8 mouse cellular contexts compared by ENCODE assay signal in genomic region chr17:23790269-23791078, GRCm38 (mm10). TPM values are rescaled to one million over a fixed set of nuclear protein-coding genes. Genes with fewer than 3 reads are reported as not detected.
DNase-seq lines count a peak whose midpoint lies in the region; ATAC-seq and TF ChIP-seq lines count a peak whose summit lies in the region.

Gene Srrm2 (plus strand): TSS chr17:23790532.

- DNase-seq in MEL (ENCODE audit: low read depth, low spot score) = no peak
- DNase-seq in cerebellum, adult 9-11 months = peak; percentile 70
- peak; percentile 65 to 68 for DNase-seq in heart, postnatal 36 days
- DNase-seq in layer of hippocampus, adult 18-20 months (ENCODE audit: low spot score in 2 of 2) = peak; percentile 27 to 64
- DNase-seq in liver, postnatal 0 days = peak; percentile 67
- DNase-seq in thymus, postnatal 10 days (ENCODE audit: low spot score in 2 of 2) = peak; percentile 18 to 40

- 3% methylated on average over 29 of the region's 29 CpGs for WGBS in liver, postnatal 0 days (ENCODE audit: insufficient replicate concordance)
- 3% methylated on average over 29 of the region's 29 CpGs for WGBS in neural tube, embryonic 12.5 days

- H3K27me3 ChIP-seq in MEL (ENCODE audit: control insufficient read depth in 1 of 2, insufficient read depth in 2 of 2, low read length in 2 of 2) = peaks cover 0 to 2% of the 10 kb centered on the region in 2 experiments; a peak in 1 of 4 replicates
- H3K27me3 ChIP-seq in liver, postnatal 0 days (ENCODE audit: insufficient read depth, low read length) = 0 out of 2 replicates have a peak, but pooled peaks cover 3% of the 10 kb centered on the region
- no peaks in the 10 kb centered on the region for H3K27me3 ChIP-seq in neural tube, embryonic 12.5 days (replicated peaks)

- H3K36me3 ChIP-seq in MEL (ENCODE audit: control insufficient read depth in 1 of 2, insufficient read depth in 2 of 2, low read length in 2 of 2) = peaks cover 0 to 4% of the 10 kb centered on the region in 2 experiments; a peak in 2 of 4 replicates
- no peaks in the 10 kb centered on the region for H3K36me3 ChIP-seq in liver, postnatal 0 days (replicated peaks; ENCODE audit: insufficient read depth, low read length)
- no peaks in the 10 kb centered on the region for H3K36me3 ChIP-seq in neural tube, embryonic 12.5 days

- intact Hi-C loops in heart, postnatal 36 days (cut with DNase I) = loop anchor here (5.0 kb wide), 1 partner anchor 37 kb away; the partner anchor contains the start of gene Elob

- H3K4me3 ChIP-seq in MEL (ENCODE audit: control insufficient read depth in 1 of 2, insufficient read depth in 1 of 2, low read depth in 2 of 2, low read length in 2 of 2) = no peak within 1 kb of the TSS
- H3K4me3 ChIP-seq in liver, postnatal 0 days (ENCODE audit: low read depth, low read length) = peak within 1 kb of the TSS; percentile 62
- peak within 1 kb of the TSS; percentile 32 for H3K4me3 ChIP-seq in neural tube, embryonic 12.5 days

- H3K79me2 ChIP-seq in MEL (ENCODE audit: control insufficient read depth, insufficient read depth, low read length, poor library complexity) = no peaks in the 10 kb centered on the region

- peaks cover 0 to 6% of the 10 kb centered on the region in 2 experiments; a peak in 2 of 4 replicates for H3K4me1 ChIP-seq in MEL (ENCODE audit: control insufficient read depth in 1 of 2, insufficient read depth in 2 of 2, low read length in 2 of 2)
- H3K4me1 ChIP-seq in liver, postnatal 0 days (ENCODE audit: insufficient read depth) = peaks cover 26% of the 10 kb centered on the region
- peaks cover 13% of the 10 kb centered on the region for H3K4me1 ChIP-seq in neural tube, embryonic 12.5 days

- H3K27ac ChIP-seq in MEL (ENCODE audit: control insufficient read depth, low read depth, low read length) = no peak within 1 kb of the TSS
- H3K27ac ChIP-seq in liver, postnatal 0 days (ENCODE audit: low read depth) = peak within 1 kb of the TSS; percentile 86
- peak within 1 kb of the TSS; percentile 82 for H3K27ac ChIP-seq in neural tube, embryonic 12.5 days

- TF ChIP-seq RAD21 in MEL (IDR thresholded peaks at IDR 0.05; ENCODE audit: low read depth, low read length) = no peak

- TF ChIP-seq POLR2A in MEL (IDR thresholded peaks at IDR 0.05; ENCODE audit: control insufficient read depth in 1 of 2, insufficient read depth in 1 of 2, low read depth in 1 of 2, low read length in 2 of 2, poor library complexity in 1 of 2) = no peak

- TF ChIP-seq CTCF in MEL (IDR thresholded peaks at IDR 0.05 in 2 of 3, conservative IDR thresholded peaks at IDR 0.05 in 1 of 3; ENCODE audit: control insufficient read depth in 1 of 3, insufficient read depth in 1 of 3, low read depth in 2 of 3, low read length in 3 of 3, poor library complexity in 1 of 3, severe bottlenecking in 1 of 3) = no peak
- 0 out of 2 replicates have a peak, but pooled peaks have one; percentile 2 for TF ChIP-seq CTCF in liver, postnatal 0 days (IDR thresholded peaks at IDR 0.05; ENCODE audit: low read depth)

- no peak for TF ChIP-seq EP300 in MEL (IDR thresholded peaks at IDR 0.05; ENCODE audit: low read depth in 1 of 2, low read length in 2 of 2)
- TF ChIP-seq EP300 in liver, postnatal 0 days (IDR thresholded peaks at IDR 0.05; ENCODE audit: low read depth) = no peak

- ATAC-seq in frontal cortex, adult (ENCODE audit: low TSS enrichment) = peak; percentile 64
- ATAC-seq in liver, postnatal 0 days = peak; percentile 62
- peak; percentile 35; the same call in 1 of the 2 replicates for ATAC-seq in neural tube, embryonic 12.5 days (ENCODE audit: low FRiP score, low read depth)

- peak within 1 kb of the TSS; percentile 89 for H3K4me2 ChIP-seq in liver, postnatal 0 days (ENCODE audit: low read depth, low read length)
- H3K4me2 ChIP-seq in neural tube, embryonic 12.5 days (replicated peaks) = peak within 1 kb of the TSS; percentile 65

- no peak within 1 kb of the TSS for H3K9ac ChIP-seq in MEL (ENCODE audit: control insufficient read depth, low read depth, low read length, poor library complexity, severe bottlenecking)
- peak within 1 kb of the TSS; percentile 86 for H3K9ac ChIP-seq in liver, postnatal 0 days (replicated peaks)
- H3K9ac ChIP-seq in neural tube, embryonic 12.5 days = peak within 1 kb of the TSS; percentile 69

- H3K9me3 ChIP-seq in MEL (replicated peaks; ENCODE audit: insufficient read depth, low read length) = no peaks in the 10 kb centered on the region
- H3K9me3 ChIP-seq in liver, postnatal 0 days (ENCODE audit: low read length) = no peaks in the 10 kb centered on the region
- H3K9me3 ChIP-seq in neural tube, embryonic 12.5 days = no peaks in the 10 kb centered on the region

TF ChIP-seq in MEL, 35 proteins besides CTCF, POLR2A, EP300 and RAD21:
- TF ChIP-seq ZC3H11A (IDR thresholded peaks at IDR 0.05; ENCODE audit: low read depth, low read length) (no peak), GATA1 (IDR thresholded peaks at IDR 0.05; ENCODE audit: low read depth, low read length) (no peak), MYC (IDR thresholded peaks at IDR 0.05; ENCODE audit: low read depth, low read length) (no peak), GABPA (IDR thresholded peaks at IDR 0.05; ENCODE audit: low read depth, low read length) (no peak), NELFE (IDR thresholded peaks at IDR 0.05; ENCODE audit: low read depth, low read length) (no peak), SIN3A (IDR thresholded peaks at IDR 0.05; ENCODE audit: low read length) (no peak), USF1 (IDR thresholded peaks at IDR 0.05; ENCODE audit: low read depth, low read length) (no peak), POLR2AphosphoS5 (IDR thresholded peaks at IDR 0.05; ENCODE audit: borderline replicate concordance, low read depth, low read length) (no peak), POLR2AphosphoS2 (IDR thresholded peaks at IDR 0.05; ENCODE audit: low read length) (no peak)

RNA-seq across cellular contexts. Expression of gene Srrm2, which starts in this region (rescaled TPM):
- total RNA-seq in MEL (2012; rRNA removed) = 56.2 and 68.9 TPM in 2 replicates
- 100 to 1,000 TPM; 505 to 988 TPM for polyA plus RNA-seq in MEL (2012; ENCODE audit: insufficient read depth in 1 of 2, insufficient read length in 2 of 2, low read depth in 1 of 2, low replicate concordance in 2 of 2, missing spikeins in 1 of 2)
- total RNA-seq in heart, postnatal 36 days (2021) = 100 to 1,000 TPM; 154 to 159 TPM
- total RNA-seq in layer of hippocampus, adult 18-20 months (2021) = 100 to 1,000 TPM; 509 to 565 TPM
- polyA plus RNA-seq in liver, postnatal 0 days (2015; fragmentation: Nextera tagmentation; extraction: Ambion mirVana) = 132 and 137 TPM in 2 replicates
- polyA plus RNA-seq in neural tube, embryonic 12.5 days (2016; fragmentation: Nextera tagmentation; extraction: Ambion mirVana) = 617 and 693 TPM in 2 replicates

Comparison
In these comparisons a context has a peak if more than half of its experiments do, and no peak if none do; other contexts are left out.
1. H3K4me3 ChIP-seq: peak in liver, postnatal 0 days (single experiment) and neural tube, embryonic 12.5 days (single experiment); none in MEL (0 of 2).
2. Peak in every context shown above with its lines, with median percentiles within 50 percentile points of each other: ATAC-seq.